Mouse (Mus musculus) spleen, adult 12 weeks (tissue): ENCODE data around the gene Serinc2.
A peak's percentile ranks its signal among the peaks of the same experiment; 100 is the strongest.

Experiments
- DNase-seq: peaks from one replicate; pipeline ENCODE4 v3.0.0; 2022; ENCODE audit warnings: low spot score

The Serinc2 gene

DNA sequence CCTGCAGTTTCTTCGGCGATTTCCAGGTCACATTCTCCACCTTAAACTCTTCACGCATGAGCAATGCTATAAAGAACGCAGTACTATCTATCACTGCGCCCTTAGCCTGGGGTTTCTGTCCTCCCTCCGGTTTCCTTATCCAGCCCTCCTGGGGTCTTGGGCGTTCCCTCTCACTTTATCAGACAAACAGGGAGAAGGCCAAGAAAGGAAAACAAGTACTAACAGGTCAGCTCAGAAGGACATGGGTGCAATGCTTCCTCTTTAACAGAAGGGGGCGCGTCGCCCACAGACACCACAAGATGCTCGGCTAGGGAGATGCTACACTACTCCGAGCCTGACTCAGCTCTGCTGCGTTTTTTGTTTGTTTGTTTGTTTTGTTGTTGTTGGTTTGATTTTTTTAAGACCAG, 18.1 kb upstream of the Serinc2 start:
- DNase-seq = peak; percentile 65

DNA sequence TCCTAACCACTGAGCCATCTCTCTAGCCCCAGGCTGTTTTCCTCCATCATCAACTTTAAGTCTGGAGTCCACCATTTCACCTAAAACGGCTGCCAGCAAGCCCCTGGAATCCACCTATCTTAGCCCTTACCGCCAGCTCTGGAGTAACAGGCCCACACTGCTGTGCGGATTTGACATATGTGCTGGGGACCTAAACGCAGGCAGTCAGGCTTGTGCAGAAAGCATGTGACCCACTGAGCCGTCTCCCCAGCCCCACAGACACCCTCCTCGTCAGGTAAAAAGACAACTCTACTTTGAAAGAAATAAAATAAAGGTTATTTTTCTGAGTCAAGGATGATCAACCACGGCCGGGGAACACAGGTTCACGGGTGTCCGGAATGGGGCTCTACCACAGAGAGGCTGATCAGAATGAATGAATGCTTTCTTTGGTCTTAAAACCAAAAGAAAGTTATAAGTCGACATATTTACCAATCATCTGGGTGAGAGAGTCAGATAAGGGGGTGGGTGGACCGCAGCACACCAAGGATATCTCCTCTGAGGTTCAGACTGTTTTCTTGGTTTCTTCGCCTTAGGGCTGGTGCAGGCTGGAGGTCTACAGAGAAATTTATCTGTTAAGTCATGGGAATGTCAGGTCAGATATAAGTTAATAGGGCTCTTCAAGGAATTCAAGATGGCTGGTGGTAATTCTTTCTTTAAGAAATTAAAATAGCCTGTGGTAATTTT, 17.4 kb upstream of the Serinc2 start:
- peak; percentile 48 for DNase-seq

DNA sequence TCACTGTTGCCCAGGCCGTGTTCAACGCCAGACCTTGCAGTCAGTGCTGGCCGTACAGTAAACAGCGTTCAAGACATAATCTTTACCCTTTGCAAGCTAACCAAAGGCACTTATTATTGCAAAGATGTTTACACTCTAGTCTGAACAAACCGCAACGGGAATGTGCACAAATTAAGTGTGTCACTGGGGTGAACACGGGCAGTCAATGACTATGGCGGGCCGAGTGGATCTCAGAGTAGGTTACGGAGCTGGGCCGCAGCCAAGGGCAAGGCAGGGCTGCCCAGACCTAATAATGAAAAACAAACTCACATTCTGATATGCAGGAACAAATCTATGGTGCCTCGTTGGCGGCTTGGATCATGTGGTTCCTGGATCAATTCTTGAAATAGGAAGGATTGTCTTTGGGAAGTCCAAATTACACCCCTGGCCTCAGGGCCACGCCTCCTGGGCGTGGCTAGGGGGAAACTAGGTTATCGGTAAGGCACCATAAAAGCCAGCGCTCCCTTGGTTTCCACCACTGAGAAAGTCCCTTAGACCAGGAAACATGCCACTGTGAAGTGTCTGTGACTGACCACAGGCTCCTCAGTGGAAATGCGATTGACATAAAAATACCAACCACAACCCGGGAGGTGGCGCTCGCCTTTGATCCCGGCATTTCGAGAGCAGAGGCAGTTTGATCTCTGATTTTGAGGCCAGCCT, 16.2 kb upstream of the Serinc2 start:
- DNase-seq = peak; percentile 76

DNA sequence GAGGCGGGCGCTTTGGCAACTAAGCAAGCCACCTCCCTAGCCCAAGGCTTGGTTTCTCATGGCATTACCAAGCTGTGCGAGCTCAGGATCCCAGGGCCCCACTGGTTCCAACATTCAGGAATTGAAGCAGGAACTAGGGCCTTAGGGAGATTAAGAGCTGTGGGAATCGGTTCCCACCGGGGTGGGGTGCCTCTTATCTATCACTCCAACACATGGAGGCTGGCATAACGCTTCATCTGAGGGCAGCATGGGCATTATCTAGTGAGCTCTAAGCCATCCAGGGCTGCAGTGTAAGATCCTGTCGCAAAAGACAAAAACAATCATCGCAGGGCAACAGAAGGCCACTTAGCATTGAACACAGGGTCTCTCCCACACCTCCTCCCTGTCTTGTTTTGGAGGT, 15.5 kb upstream of the Serinc2 start:
- DNase-seq = peak; percentile 51

DNA sequence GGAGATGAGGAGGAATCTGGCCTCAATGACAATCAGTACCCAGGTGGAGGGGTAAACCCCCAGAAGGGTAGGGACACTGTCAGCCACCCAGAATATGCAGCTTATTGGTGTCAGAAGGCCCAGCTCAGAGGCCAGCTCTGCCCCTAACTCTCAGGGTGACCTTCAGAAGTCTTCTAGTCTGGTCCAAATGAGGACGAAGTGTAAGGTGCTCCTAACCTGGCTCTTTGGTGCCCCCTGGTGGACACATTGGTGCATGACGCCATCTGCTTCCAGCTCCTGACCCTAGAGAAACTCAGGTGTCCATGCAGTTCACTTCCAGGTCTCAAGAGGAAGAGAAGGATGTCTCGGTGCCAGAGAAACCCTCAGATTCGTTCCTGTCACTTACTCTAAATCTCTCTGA, 13.3 kb upstream of the Serinc2 start:
- DNase-seq = peak; percentile 81

DNA sequence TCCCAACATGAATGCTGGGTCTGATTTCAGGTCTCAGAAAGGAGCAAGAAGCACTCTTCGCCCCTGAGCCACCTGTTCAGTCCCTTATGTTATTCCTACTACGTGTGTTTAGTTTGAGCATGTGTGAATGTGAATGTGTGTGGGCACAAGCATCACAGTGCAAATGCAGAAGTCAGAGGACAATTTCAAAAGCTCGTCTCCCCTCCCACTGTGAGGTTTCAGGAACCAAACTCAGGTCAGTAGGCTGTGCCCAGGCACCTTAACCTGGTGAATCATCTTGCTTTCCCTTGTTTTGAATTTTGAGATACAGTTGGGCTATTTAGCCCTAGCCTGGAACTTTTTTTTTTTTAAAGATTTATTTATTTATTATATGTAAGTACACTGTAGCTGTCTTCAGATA, 10.8 kb upstream of the Serinc2 start:
- no peak for DNase-seq

DNA sequence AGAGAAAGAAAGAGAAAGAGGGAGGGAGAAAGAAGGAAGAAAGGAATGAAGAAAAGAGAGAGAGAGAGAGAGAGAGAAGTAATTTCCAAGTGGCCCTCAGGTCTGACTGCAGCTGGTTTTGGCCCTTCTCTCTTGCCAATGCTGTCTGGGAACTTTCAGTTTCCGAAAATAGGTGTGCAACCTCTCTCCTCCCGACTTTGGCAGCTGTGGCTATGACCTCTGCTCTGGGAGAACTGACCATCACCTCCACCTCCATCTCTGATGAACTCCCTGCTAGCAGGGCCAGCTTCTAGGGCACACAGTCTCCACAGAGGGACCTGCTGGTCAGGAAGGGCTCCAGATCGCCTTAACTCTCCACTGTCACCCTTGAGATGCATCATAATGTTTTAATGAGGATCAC, 7.5 kb upstream of the Serinc2 start:
- DNase-seq = no peak

DNA sequence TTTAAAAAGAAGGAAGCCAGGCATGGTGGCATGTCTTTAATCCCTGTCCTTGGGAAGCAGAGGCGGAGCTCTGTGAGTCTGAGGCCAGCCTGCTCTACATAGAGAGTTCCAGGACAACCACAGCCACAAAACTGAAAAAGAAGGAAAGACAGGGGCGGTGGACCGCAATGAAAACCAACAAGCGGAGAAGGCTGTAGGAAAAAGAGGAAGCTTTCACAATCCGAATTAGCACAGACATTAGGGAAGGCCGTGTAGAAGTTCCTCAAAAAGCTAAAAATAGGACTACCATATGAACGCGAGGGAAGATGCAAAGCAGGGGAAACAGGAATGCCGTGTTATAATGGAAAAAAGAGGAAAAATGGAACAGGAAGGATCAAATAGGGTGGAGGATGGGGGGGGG, 4.8 kb upstream of the Serinc2 start:
- DNase-seq = no peak

DNA sequence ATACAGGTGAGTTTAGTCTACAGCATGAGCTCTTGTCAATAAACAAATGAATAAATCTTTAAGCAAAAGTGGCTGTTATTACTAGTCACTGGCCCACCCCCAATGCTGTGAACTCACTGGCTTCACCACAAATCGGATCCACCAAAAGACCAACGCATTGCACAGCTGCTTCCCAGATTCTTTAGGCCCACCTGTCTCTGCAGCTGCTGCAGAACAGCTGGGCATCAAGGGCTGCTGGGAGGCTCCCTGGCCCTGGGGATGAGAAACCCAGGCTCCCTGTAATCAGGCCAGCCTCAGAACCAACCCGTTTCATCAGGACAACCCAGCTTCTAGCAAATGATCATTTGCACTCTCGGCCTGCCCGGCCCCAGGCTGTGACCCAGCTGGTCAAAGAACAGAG, 3.9 kb upstream of the Serinc2 start:
- DNase-seq = no peak

DNA sequence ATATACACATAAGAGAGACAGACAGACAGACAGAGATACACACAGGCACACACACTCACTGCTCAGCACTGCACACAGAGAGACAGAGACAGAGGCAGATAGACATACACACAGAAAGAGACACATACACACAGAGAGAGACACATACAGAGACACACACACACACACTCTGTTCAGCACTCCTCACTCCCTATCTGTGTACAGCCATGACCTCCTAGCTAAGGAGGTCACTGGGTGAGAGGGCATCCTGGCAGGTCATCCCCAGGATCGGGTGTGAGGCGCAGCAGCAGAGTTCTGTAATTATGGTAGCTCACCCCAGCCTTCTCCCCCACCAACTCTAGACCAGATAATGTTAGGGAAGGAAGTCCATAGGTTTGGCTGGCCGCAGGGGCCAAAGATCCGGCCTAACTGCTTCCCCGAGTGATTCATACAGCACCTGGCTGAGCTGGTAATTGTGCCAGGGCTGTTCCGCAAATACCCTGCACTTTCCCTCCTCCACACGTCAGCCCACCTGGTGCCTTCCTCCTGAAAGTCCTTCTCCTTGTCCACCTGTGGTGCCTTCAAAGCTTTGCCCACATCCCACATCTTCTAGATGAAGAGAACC, 2.3 kb downstream of the Serinc2 start:
- no peak for DNase-seq

DNA sequence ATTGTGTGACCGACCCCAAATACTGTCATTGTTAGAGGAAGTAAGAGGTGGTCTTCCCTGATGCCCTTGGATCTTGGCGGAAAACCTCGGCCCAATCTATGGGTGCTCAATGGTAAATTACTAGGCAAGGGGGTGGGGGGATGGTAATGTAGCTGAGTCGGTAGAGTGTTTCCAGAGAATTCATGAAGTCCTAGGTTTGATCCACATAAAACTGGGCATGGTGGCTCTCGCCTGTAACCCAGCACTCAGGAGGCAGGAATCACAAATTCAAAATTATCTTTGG, 3.2 kb downstream of the Serinc2 start:
- DNase-seq = no peak

DNA sequence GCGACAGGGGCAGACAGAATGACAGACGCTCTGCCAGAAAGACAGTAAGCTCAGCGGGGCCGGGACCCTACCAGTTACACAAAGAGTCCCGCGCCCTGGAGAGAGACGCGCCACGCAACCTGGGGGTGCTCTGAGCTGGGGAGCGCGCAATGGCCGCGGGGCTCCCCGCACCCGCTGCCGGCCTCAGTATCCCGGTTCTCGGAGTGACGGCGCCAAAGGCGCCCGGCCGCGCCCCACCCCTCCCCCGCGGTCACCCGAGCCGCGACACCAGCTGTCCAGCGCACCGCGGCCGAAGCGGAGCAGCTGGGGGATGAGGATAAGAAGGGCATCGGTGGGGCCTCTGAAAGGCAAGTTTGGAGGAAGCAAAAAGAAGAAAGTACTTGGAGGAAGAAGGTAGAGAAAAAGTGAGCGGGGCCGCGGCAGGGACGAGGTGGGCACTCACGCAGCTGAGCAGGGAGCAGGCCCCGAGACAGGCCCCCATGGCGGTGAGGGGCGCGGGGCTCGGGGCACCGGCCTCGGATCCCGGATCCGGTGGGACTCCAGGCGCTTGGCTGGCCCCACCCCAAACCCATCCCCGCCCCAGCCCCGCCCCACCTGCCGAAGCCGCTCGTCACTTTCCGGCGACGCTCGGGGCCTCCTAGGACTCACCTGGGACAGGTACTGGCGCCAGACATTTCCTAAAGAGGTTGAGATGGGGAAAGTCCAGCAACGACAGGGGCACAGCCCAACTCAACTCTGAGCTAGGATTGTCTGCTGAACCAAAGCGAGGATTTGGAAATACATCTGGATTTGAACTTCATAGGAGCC, 3.8 kb downstream of the Serinc2 start:
- no peak for DNase-seq

DNA sequence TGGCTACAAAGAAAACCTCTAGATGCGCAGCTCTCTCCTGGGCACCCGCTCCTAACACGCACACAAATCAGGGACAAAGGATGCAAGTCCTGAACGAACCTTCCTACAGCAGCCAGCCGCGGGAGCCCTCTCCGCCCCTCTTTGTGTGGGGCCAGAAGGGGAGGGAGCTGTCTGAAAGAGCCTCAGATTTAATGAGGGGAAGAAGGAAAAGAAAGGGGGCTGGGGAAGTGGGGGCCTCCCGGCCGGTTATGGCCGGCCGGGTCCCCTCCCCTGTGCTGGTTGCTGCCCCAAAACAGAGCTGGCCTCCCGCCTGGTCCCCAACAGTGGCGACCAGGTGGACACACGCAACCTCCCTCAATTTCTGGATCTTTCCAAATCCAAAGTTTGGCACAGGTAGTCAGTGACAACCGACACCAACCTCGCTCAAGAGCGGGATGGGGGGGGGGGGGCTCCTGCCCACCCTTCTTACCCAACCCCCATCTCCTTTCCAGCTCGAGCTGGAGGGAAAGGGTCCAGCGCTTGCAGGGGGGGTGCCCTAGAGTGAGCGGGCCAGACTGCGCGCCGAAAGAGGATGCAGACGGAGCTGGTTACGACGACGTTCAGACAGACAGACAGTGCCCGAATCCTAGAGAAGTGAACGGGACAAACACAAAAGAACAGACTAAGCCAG, 4.5 kb downstream of the Serinc2 start:
- DNase-seq = no peak

DNA sequence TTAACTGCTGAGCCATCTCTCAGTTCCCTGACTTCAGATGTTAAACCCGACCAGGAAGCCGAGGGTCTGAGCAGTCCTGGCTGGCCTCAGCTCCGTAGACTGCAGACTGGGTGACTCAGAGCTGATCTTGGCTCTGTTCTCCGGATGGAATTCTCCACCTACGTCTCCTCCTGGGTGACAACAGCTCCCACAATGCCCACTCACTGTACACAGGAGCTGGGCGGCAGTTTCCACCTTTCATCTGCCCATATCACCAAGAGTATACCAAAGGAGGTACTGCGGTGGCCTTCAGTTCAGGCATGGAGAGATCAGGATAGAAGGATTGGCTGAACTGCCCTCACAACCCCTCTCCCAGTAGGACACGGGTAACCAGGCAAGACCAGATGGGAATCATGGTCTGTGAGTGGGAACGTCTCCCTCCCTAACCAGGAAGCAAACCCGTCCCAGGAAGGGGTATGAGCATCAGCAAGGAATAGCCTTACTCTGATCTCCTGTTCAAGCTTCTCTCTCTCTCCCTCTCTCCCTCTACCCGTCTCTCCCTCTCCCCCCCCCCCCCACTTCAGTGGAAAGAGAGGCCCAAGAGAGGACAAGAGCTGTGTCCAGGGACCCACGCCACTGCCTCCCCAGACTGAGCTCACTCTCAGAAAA, 5.2 kb downstream of the Serinc2 start:
- DNase-seq = no peak

DNA sequence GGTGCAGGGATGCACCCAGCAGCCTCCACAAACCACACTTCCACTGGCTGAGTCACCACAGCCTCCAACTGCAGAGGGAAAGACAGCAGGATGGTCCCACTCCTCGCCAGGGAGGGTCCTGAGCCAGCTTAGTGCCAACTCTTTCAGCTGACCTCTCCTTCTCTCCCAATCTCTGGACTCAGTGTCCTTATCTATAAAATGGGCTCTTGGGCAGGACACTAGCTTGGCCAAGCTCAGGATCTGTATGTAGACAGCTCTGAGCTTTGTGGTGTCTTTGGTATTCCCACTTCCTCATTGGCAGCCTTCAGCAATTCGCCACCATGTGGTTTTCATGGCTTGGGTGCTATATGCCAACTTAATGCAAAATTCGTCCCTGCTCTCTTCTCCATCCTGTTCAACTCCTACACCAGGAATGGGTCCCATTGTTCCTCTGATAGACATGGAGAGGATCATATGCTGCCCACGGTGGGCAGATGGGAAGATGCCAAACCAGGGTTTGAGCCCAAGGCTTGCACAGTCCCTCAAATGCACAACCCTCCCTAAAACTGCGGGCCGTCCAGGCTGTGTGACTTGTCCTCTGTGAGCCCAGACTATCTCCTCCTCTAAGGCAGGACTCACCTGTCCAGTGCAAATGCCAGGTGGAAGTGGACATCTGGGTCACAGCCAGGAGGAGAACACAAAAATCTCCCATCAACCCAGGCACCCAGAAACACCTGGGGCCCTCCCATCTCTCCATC, 8.2 kb downstream of the Serinc2 start:
- DNase-seq = no peak

DNA sequence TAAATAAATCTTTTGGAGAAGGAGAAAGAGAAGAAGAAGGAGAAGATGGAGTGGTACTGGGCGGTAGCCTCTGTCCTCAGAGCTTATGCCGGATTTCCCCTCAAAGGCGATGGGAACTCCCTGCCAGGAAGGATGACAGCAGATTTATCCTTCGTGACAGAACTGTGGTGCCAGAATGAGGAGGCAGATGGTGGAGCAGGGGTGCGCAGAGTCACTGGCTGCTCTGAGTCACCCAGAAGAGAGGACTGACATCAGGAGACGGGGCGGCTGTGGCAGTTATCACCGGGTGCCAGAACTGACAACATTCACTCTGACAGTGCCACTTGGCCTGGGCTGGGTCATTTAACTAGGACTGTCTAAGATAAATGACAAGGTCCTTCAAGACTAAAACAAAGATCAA, 8.9 kb downstream of the Serinc2 start:
- DNase-seq = no peak

DNA sequence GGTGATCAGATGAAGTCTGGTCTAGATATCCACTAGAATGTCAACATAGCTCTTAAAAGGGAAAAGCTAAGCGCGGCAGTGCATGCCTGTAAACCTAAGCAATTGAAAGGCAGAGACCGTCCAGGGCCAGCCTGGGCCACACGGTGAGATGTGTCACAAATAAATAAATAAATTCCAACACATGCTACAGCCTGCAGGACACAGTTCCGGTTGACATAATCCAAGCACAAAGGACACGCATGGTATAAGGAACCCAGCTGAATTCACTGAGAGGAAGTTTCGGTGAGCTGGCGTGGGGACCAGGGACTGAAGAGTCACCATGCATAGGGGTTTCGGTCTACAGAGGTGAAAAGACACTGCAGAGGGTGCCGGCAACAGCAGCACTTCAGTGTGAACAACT, 10.3 kb downstream of the Serinc2 start:
- DNase-seq = no peak

DNA sequence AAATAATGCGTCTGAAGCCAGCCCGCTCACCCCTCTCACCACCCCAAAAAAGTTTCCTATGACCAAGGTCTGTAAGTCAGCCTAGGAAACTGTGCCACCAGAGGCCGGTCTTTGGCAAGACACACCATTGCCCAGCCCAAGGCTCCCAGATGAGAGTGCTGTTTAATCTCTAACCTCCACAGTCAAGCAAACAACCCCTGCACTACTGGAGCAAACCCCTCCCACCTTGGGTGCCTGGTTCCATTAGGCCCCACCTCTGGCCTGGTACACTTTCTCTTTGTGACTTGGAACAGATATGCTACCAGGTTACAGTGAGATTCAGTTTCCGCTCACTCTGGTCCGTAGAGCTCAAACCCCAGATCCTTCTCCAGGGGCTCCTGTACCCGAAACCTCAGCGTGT, 11.9 kb downstream of the Serinc2 start:
- DNase-seq = no peak

DNA sequence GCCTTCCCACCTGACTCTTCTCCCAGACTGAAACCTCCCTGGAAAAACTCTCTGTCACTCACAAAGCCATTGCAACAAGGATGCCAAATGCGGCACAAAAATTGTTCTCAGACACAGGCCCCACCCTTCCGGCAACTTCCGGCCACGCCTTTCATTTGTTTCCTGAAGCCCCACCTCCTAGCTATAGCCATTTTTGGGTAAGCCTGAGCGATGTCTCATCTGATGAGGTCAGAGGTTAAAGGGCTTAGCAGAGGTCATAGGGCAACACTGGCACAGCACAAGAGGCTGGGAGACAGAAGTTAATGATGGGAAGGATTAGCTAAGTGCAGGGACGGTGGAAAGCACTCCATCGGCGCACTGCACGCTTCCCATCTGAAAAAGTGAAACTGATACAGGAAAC, 12.4 kb downstream of the Serinc2 start:
- DNase-seq = no peak

DNA sequence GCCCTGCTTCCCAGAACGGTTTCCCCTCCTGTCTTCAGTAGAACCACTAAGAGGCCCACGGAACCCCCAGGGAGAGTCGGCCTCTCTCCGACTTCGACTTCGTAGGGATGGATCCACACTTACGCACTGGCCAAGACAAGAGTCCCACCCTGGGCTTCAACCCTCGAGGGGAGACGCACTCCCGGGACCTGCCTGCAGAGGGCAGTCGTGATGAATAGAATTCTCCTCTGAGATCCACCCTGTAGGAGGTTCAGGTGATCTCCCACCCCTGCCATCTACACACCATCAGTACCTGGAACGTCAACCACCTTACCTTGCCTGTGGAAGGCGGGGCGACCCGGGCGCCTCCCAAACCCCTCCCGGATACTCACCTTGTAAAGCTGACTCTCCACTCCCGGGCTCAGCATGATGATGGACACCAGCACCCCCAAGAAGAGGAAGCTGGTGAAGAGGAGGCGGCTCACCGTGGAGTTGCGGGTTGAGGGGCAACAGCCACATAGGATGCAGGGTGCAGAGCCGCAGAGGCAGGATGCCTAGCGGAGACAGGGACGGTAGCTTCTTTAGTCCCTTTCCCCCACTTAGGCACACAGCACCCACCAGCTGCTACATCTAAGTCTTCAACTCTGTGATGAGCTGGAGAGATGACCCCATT, 14.2 kb downstream of the Serinc2 start:
- peak; percentile 64 for DNase-seq

DNA sequence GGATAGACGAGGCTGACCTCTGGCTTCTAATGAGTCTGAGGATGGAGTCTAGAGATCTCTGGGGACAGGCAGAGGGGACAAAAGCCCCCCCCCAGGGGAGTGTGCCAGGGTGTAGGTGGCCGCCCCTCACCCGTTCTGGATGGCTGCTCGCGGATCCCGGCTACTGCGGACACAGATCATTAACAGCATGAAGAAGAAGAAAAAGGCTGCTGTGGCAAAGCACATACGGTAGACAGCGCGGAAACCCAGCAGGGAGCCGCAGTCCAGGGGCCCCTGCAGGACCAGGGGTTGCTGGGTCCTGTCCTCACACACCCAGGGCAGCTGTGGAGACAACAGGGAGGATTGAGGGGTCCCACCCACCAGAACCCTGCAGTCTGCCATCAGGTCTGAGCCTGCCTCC, 14.9 kb downstream of the Serinc2 start:
- DNase-seq = no peak
